Mouse (Mus musculus) frontal cortex, postnatal 10 days (tissue): ENCODE measurements around the gene Fbxo5.

Experiments used
- DNase-seq, 2 experiments: peaks; one replicate each; pipeline ENCODE4 v3.0.0; 2022; ENCODE audit warnings: low spot score in 2 of 2, mixed read lengths in 1 of 2

The Fbxo5 gene

DNA sequence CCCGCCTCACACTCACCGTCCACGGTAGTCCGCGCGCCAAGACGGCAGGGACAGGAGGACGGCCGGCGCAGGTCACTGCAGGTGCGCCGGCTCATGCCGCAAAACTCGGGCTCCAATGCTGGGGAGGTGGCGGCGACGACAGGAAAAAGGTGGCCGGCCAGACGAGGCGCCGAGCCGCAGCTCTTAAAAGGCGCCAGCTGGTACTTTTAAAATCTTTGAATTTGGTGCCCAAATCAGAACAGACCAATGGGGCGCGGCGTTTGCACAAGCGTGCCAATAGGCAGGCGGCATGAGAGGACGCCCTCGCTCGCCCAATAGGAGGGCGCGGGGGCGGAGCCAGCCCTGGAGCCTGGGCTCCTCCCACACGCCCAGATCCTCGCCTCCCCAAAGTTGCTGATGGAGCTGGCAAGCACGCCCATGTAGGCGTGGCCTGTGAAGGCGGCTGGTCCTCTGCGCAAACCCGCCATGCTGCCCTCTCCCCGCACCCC lies at the start of gene Fbxo5:
TSS of gene Fbxo5 (minus strand) at position 358 of the 488 bp plus-strand sequence.
- DNase-seq = peak; percentile 98 to 99

DNA sequence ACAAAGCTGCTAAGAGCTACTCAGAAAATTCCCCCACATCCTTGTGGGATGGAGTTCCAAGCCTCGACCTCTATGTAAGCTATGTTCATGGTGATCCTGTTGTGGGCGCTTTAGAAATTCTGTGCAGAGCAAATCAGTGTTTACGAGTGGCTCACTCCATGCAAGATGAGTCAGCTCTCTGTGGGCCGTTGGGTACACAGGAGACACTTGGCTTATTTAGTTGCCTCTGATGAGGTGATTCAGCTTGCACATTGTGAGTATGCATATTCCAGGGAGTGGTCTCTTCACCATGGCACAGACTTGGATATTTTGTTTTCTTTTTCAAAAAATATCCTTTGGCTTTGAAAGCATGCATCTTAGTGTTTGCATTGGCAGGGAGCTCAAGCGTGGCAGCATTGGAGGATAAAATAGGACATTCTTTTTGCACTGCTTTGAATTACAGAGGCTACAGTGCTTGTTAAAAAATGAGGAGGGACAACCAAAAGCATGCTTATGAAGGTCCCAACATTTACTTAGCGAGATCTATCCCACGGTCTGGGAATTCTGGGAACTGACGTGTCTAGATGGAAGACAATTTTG lies 48.0 kb upstream of the Fbxo5 start:
- DNase-seq = no peak

GRCm38 (mm10) chr10:5846939-5847338 lies 41.5 kb upstream of the Fbxo5 start:
- no peak for DNase-seq

DNA sequence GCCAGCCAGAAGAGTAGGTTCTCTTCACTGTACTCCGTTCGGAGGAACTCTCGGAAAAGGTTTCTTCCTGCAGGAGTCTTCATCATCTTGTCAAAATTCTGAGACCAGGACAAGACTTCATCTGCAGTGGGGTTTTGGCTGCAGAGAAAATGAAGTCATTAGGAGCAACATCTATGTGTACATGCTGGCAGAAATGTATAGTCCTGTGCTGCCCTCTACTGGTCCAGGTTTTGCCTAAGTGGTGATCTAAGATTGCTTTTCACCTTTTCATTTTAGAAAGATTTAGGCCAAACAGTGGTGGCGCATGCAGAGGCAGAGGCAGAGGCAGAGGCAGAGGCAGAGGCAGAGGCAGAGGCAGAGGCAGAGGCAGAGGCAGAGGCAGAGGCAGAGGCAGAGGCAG lies 36.0 kb upstream of the Fbxo5 start:
- DNase-seq = no peak

- no peak for DNase-seq
These were observed 21.1 kb upstream of the Fbxo5 start for GRCm38 (mm10) chr10:5826336-5827025.

DNA sequence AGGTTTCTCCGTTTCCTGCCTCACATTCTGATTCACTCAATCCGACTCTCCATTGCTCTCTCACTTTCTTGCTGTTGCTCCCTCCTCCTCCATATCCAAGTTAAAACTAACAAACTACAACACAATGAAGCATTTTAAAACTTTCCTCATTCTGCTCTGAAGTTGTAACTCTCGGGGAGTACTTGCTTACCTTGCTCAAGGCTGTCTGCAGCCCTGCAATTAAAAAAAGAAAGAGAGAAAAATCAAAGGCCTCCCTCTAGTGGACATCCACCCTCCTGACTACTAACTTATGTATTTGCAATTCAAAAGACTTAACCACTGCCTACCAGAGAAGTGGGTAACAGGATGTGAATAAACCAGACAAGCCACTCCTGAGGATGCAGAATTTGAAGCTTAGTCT lies 19.4 kb upstream of the Fbxo5 start:
- DNase-seq = no peak

DNA sequence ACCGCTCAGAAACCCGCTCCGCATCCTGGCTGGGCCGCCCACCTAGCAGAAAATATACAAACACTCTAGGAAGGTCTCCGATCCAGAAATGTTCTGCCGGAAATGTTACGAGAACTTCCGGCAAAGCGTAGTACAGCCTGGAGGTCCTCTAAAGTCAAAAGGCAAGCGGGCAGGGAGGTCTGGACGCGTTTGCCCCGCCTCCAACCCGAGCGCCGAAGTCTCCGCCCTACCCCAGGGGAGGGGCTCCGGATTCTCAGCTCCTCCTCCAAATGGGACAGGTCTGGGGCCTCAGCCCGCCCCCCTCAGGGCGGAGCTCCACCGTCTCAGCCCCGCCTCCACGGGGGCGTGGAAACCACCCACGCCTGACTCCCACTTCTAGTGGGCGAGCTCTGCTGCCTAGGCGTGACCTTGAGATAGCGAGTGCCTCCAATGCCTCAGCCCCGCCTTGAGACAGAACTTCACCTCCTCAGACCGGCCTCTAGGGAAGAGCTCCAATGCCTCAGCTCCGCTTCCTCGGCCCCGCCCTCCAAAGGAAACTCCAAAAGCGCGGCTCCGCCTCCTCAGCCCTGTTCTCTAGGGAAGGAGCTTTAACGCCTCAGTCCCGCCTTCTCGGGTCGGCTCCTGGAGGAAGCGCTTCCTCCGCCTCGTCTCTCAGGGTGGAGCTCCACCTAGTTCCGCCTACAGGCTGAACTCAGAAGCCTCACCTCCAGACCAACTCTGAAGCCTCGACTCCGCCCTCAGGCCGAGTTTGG lies 18.5 kb upstream of the Fbxo5 start, which contains the start of gene Mtrf1l:
TSS of gene Mtrf1l (minus strand) at position 171 of the 752 bp plus-strand sequence.
- peak; percentile 94 to 95 for DNase-seq

GRCm38 (mm10) chr10:5823291-5823739 lies 17.9 kb upstream of the Fbxo5 start:
- peak in 1 of 2 experiments; percentile 31 for DNase-seq

DNA sequence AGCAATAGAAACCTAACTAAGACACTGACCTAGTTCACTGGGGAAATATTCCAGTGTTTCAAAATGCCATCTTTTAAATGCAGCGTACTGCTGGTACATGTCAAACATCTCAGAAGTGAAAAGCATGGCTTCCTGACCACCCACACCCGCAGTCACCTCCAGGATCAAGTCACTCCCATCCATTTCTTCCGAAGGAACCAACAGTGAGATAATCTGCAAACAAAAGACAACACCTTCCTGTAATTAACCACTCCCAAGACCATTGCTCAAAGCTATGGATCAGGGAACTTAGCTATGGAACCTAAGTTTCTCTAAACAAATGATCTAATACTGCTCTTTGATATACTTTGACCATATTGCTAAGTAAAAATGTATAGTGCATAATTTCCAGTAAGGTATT lies 13.4 kb upstream of the Fbxo5 start:
- no peak for DNase-seq

DNA sequence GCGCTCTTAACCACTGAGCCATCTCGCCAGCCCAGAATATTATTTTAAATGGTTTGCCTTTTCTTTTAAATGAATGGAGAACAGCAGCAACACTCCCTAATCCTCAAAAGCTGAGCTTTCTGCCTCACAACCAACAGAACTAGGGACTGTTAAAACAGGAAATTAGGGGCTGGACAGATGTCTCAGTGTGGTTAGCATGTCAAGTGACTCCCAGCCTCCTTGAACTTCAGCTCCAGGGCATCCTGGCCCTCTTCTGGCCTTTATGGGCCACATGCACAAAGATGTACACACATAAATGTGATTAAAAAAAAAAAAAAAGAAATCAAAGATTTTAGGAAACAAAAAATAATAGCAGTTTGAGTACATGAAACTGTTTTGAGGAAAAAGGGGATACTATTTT lies 10.6 kb upstream of the Fbxo5 start:
- no peak for DNase-seq

DNA sequence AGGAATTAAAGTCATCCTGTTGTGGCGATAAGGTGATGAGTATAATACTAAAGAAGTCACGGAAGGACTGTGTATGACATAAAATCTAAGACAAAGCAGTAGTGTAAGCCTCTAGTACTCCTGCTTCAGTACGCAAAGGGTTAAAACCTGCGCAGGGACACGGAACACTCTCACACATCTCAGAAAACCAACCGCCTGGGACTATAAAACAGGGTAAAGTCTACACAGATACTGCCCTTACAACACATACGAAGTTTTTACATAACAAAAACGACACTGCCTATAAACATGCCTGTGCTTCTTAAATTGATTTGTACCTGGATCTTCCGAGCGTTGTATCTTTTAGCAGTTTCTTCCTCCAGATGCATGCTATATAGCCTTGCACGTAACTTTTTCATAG lies 8.3 kb upstream of the Fbxo5 start:
- no peak for DNase-seq

DNA sequence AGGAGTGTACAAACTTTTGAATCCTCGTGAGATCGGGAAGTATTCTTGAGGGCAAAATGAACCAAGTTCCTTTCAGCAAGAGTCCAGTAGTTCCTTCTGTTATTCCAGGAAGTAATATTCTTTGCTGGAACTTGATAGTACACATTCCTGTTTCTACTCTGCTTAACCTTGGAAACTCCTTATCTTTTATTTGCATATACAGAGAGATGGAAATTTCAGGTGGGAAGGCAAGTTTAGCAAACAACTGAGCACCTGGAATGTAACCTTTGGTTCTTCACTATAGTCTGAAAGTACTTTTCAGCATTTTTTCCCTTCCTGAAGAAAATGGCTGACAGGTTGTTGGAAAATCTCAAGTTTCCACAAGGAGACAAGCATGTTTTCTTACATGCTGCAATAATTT lies 2.3 kb upstream of the Fbxo5 start:
- DNase-seq = no peak

GRCm38 (mm10) chr10:5806996-5807395 lies 1.6 kb upstream of the Fbxo5 start:
- no peak for DNase-seq

DNA sequence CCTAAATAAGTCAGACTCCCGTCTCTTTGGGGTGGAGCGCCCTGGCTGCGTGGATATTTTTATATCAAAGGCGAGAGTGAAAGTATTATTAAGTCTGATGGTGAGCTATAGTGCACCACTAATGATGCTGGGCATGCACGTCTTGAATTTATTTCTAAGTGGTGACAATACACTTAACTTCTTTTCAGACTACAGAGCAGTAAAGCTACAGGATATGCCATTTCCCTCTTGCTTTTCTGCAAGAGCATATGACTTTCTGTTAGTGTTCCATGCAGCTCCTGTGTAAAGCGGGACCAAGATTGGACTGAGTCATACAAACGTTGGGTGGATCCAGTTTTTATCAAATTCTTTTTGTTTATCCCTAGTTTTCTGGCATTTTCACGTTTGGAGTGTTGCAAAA lies 1.0 kb upstream of the Fbxo5 start:
- no peak for DNase-seq

DNA sequence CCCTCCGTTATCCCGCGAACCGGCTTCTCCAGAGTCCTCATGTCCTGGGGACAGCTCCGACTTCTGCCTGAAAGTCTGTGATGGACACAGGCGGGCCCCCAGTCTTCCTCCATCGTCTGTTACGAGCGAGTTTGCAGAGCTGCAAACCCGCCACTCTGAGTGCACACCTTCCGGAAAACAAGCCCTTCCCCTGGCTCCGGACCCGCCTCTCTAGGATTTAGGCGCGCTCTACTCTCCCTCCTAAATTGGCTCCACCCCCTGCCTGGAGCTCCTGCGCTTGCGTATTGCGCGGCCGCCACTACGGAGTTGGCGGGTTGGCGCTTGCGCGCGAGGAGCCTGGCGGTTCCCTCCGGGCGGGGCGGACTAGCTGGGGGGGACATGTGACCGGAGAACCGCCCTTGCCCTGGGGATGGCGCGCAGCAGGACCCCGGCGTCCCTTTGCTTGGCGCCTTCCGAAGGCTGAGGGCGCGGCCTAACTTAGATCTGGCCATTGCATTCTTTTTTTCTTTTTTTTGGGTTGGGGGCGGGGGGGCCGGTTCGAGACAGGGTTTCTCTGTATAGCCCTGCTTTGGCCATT lies 419 bp upstream of the Fbxo5 start:
- peak; percentile 93 to 95 for DNase-seq

DNA sequence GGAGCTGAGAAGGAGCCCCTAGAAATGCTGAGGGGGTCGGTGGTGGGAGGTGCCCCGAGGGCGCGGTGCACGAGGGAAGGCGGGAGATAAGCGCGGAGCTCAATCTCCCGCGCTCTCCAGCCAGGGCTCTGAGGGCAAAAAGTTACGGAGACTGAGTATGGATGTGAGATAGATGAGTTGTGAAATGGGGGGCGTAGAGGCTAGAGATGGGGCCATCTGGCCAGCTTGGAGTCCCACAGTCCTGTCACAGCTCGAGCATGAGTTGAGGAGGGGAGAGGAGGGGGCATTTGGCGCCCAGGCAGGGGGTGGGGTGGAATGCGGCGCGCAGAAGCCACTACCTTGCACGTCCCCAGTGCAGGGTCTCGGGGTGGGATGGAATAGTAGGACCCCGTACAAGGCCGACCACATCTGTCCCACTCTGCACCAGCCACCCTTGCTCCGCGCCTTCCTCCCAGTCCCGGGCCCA lies 676 bp downstream of the Fbxo5 start:
- DNase-seq = peak; percentile 17 to 19

- no peak for DNase-seq
These were observed 1.7 kb downstream of the Fbxo5 start for GRCm38 (mm10) chr10:5803739-5804138.

DNA sequence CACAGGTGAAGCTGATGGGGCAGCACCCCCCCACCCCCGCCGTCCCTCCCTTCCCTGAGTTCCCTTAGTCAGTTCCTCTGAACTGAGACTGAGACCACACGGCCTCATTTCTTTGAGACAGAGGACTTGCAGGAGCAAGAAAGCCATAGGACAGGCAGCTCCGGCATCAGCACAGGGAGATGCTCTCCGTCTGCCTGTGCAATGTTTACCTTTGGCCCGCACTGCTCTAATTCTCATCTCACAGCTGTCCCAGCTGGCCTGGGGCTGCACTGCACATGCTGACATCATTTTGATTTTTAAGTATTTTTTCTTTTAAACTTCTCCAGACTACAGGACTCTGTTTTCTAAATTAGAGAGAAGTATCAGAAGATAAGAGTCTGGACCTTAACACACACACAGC lies 2.5 kb downstream of the Fbxo5 start:
- no peak for DNase-seq

GRCm38 (mm10) chr10:5800490-5800889 lies 4.9 kb downstream of the Fbxo5 start:
- no peak for DNase-seq

DNA sequence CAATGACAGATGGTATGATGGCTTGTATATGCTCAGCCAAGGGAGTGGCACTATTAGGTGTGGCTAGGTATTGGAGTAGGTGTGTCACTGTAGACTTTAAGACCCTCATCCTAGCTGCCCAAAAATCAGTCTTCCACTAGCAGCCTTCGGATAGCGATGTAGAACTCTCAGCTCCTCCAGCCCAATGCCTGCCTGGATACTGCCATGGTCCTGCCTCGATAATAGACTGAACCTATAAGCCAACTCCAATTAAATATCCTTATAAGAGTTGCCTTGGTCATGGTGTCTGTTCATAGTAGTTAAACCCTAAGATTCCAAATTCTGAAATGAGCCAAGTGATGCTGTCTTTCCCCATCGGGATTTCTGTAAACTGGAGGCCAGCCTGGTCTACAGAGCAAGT lies 7.3 kb downstream of the Fbxo5 start:
- DNase-seq = no peak

GRCm38 (mm10) chr10:5790657-5791056 lies 14.7 kb downstream of the Fbxo5 start:
- peak in 1 of 2 experiments; percentile 53 for DNase-seq

GRCm38 (mm10) chr10:5786923-5787322 lies 18.5 kb downstream of the Fbxo5 start:
- no peak for DNase-seq
